8 mouse cellular contexts compared by ENCODE assay signal in genomic region chr12:112674132-112675011, GRCm38 (mm10). TPM values are rescaled to one million over a fixed set of nuclear protein-coding genes. Genes with fewer than 3 reads are reported as not detected.
A peak's percentile ranks its signal among the peaks of the same experiment; 100 is the strongest.
DNase-seq lines count a peak whose midpoint lies in the region; ATAC-seq and TF ChIP-seq lines count a peak whose summit lies in the region.

Gene Akt1, minus strand, starts transcription at chr12:112674884.

- peak within 1 kb of the TSS; percentile 92 for H3K27ac ChIP-seq in forebrain, embryonic 13.5 days
- H3K27ac ChIP-seq in lung, postnatal 0 days (ENCODE audit: low read length), result peak within 1 kb of the TSS; percentile 97

- peak; percentile 20 for ATAC-seq in forebrain, embryonic 13.5 days
- peak; percentile 25 for ATAC-seq in lung, postnatal 0 days

- peak within 1 kb of the TSS; percentile 100 for H3K9ac ChIP-seq in forebrain, embryonic 13.5 days
- H3K9ac ChIP-seq in lung, postnatal 0 days (replicated peaks; ENCODE audit: low read depth), result peak within 1 kb of the TSS; percentile 98

- TF ChIP-seq EP300 in lung, postnatal 0 days (IDR thresholded peaks at IDR 0.05), result no peak

- H3K4me2 ChIP-seq in forebrain, embryonic 13.5 days, result peak within 1 kb of the TSS; percentile 92
- H3K4me2 ChIP-seq in lung, postnatal 0 days (replicated peaks; ENCODE audit: low read depth, low read length), result peak within 1 kb of the TSS; percentile 90

- peaks cover 24% of the 10 kb centered on the region for H3K27me3 ChIP-seq in forebrain, embryonic 13.5 days
- H3K27me3 ChIP-seq in lung, postnatal 0 days (replicated peaks; ENCODE audit: insufficient read depth, low read length), result no peaks in the 10 kb centered on the region

- DNase-seq in cerebellum, adult 11 months, result peak; percentile 58
- no peak for DNase-seq in cerebellum, postnatal 4 days (ENCODE audit: low spot score in 2 of 2)
- peak; percentile 31 for DNase-seq in c-Kit-negative CD71-positive TER-119-positive erythroid progenitor cells, embryonic 14.5 days (ENCODE audit: low read depth, low spot score)
- DNase-seq in heart, postnatal 25 days (ENCODE audit: low spot score), result peak; percentile 61
- DNase-seq in large intestine, adult 2 months (ENCODE audit: low read depth, low spot score), result no peak
- peak; percentile 77 for DNase-seq in lung, postnatal 0 days (ENCODE audit: low spot score)
- DNase-seq in retina, embryonic 14.5 days (ENCODE audit: low spot score), result peak; percentile 55

- TF ChIP-seq CTCF in lung, postnatal 0 days (IDR thresholded peaks at IDR 0.05), result no peak

- no peaks in the 10 kb centered on the region for H3K9me3 ChIP-seq in forebrain, embryonic 13.5 days (replicated peaks)
- H3K9me3 ChIP-seq in lung, postnatal 0 days (ENCODE audit: low read length), result no peaks in the 10 kb centered on the region

- intact Hi-C loops in heart, postnatal 25 days (cut with DNase I), result loop anchor here (2.0 kb wide), 1 partner anchor 16 kb away; no protein-coding TSS in a partner anchor

- 2% methylated on average over 18 of the region's 70 CpGs for WGBS in forebrain, embryonic 13.5 days
- 2% methylated on average over 67 of the region's 70 CpGs for WGBS in large intestine, adult 2 months
- WGBS in lung, postnatal 0 days, result under 1% methylated on average over 30 of the region's 70 CpGs

- peaks cover 66% of the 10 kb centered on the region for H3K4me1 ChIP-seq in forebrain, embryonic 13.5 days
- peaks cover 32% of the 10 kb centered on the region for H3K4me1 ChIP-seq in lung, postnatal 0 days (ENCODE audit: insufficient read depth, low read depth, low read length)

- peaks cover 26% of the 10 kb centered on the region for H3K36me3 ChIP-seq in forebrain, embryonic 13.5 days (ENCODE audit: poor library complexity, severe bottlenecking)
- peaks cover 7% of the 10 kb centered on the region for H3K36me3 ChIP-seq in lung, postnatal 0 days (ENCODE audit: insufficient read depth, low read length)

- peak within 1 kb of the TSS; percentile 98 for H3K4me3 ChIP-seq in forebrain, embryonic 13.5 days
- peak within 1 kb of the TSS; percentile 93 for H3K4me3 ChIP-seq in lung, postnatal 0 days (ENCODE audit: low read depth, low read length)

RNA-seq across cellular contexts. Expression of gene Akt1, which starts in this region (rescaled TPM):
- 46.4 and 50.3 TPM in 2 replicates for polyA plus RNA-seq in forebrain, embryonic 13.5 days (2015; fragmentation: Nextera tagmentation; extraction: Ambion mirVana)
- total RNA-seq in heart, postnatal 25 days (2021), result 100 to 1,000 TPM; 206 to 215 TPM
- 110 and 119 TPM in 2 replicates for polyA plus RNA-seq in large intestine, adult 2 months (2012; rRNA removed)
- polyA plus RNA-seq in lung, postnatal 0 days (2015; fragmentation: Nextera tagmentation; extraction: Ambion mirVana), result 78.8 and 91.3 TPM in 2 replicates

Comparison
In these comparisons a context has a peak if more than half of its experiments do, and no peak if none do; other contexts are left out.
1. DNase-seq: peak in cerebellum, adult 11 months (single experiment), c-Kit-negative CD71-positive TER-119-positive erythroid progenitor cells, embryonic 14.5 days (single experiment), heart, postnatal 25 days (single experiment), lung, postnatal 0 days (single experiment) and retina, embryonic 14.5 days (single experiment); none in cerebellum, postnatal 4 days (0 of 2) and large intestine, adult 2 months (single experiment).